Comparison of ENCODE assay signal across 8 mouse cellular contexts in the genomic region with DNA sequence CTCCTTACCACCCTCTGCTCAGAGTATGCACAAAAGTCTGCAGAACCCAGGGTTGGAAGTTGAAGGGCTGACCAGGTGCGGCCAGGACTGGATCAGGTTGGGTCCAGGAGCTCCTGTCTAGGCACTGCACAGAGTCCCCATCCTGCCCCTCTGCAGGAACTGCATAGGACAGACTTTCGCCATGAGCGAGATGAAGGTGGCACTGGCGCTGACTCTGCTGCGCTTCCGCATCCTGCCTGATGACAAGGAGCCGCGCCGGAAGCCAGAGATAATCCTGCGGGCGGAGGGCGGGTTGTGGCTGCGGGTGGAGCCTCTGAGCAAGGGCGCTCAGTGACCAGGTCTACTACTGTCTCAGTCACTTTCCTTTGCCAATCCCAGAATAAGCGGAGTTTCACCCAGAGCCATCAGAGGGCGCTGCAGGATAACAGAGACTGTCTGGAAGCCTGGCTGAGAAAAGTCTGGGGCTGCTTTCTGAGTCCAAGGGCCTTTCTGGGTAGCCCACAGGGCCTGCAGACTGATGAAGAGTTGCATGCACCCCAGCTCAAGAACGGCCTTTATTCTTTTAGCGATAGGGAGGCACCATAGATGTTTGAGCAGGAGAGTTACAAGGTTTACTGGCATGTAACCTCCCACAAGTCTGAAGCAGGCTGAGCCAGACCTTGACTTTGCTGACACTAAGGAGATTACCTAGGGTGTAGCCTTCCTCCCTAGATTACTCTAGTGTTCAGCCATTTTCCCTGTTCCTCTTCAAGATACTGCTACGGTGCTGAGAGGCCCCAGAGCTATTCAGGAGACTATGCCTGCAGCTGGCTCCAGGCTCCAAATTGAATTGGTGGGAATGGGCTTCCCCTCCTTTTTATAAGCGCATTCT. TPM values are rescaled to one million over a fixed set of nuclear protein-coding genes. Genes with fewer than 3 reads are reported as not detected.
DNase-seq lines count a peak whose midpoint lies in the region; ATAC-seq and TF ChIP-seq lines count a peak whose summit lies in the region.

No protein-coding gene starts in this region.

- H3K27me3 ChIP-seq in hindbrain, postnatal 0 days (ENCODE audit: insufficient read depth, low read length), result no peaks in the 10 kb centered on the region

- ATAC-seq in activated CD4-positive, CD25-positive, alpha-beta regulatory T cell, adult 4 months, result peak; percentile 78
- peak; percentile 98 for ATAC-seq in hindbrain, postnatal 0 days

- H3K36me3 ChIP-seq in hindbrain, postnatal 0 days (ENCODE audit: insufficient read depth, low read length), result no peaks in the 10 kb centered on the region

- H3K9ac ChIP-seq in hindbrain, postnatal 0 days (replicated peaks; ENCODE audit: low read length), result no peak overlapping the region; the same call in 1 of the 2 replicates

- 10% methylated on average over 20 of the region's 20 CpGs for WGBS in hindbrain, postnatal 0 days

- no peak overlapping the region; the same call in 1 of the 2 replicates for H3K27ac ChIP-seq in hindbrain, postnatal 0 days

- H3K4me1 ChIP-seq in hindbrain, postnatal 0 days (ENCODE audit: insufficient read depth, low read length), result no peaks in the 10 kb centered on the region

- H3K9me3 ChIP-seq in hindbrain, postnatal 0 days (ENCODE audit: low read length), result no peaks in the 10 kb centered on the region

- TF ChIP-seq CTCF in hindbrain, postnatal 0 days (IDR thresholded peaks at IDR 0.05; ENCODE audit: low read depth), result peak; percentile 86

- DNase-seq in cerebellum, postnatal 25 days, result peak; percentile 91 to 93
- peak; percentile 83 to 89 for DNase-seq in frontal cortex, postnatal 36 days (ENCODE audit: low spot score in 2 of 2)
- DNase-seq in hindbrain, postnatal 0 days (ENCODE audit: low spot score), result peak; percentile 94
- DNase-seq in left cerebral cortex, adult 11 months (ENCODE audit: low spot score), result peak; percentile 75
- peak; percentile 63 for DNase-seq in lung, postnatal 25 days (ENCODE audit: low spot score)
- DNase-seq in retina, postnatal 7 days (ENCODE audit: low read depth, low spot score), result peak; percentile 91
- DNase-seq in urinary bladder, postnatal 14 days (ENCODE audit: low spot score), result peak; percentile 78

- peak overlapping the region; percentile 51 for H3K4me2 ChIP-seq in hindbrain, postnatal 0 days (ENCODE audit: low read depth, low read length)

- H3K4me3 ChIP-seq in hindbrain, postnatal 0 days (ENCODE audit: low read length), result peak overlapping the region; percentile 25

RNA-seq across cellular contexts. Expression of a gene that starts 14.8 kb away (rescaled TPM):
- 1 to 10 TPM; 7.4 to 7.6 TPM for polyA plus RNA-seq in activated CD4-positive, CD25-positive, alpha-beta regulatory T cell, adult 4 months (2017; shearing (Covaris generic))
- 10.5 and 20.3 TPM in 2 replicates for total RNA-seq in hindbrain, postnatal 0 days (2014; rRNA removed)
- 14.3 and 16.0 TPM in 2 replicates for polyA plus RNA-seq in hindbrain, postnatal 0 days (2015; fragmentation: Nextera tagmentation; extraction: Ambion mirVana)

RNA-seq across cellular contexts. Expression of a gene that starts 45.3 kb away (rescaled TPM):
- polyA plus RNA-seq in activated CD4-positive, CD25-positive, alpha-beta regulatory T cell, adult 4 months (2017; shearing (Covaris generic)), result 1 to 10 TPM; 7.5 to 8.8 TPM
- 8.6 and 21.8 TPM in 2 replicates for total RNA-seq in hindbrain, postnatal 0 days (2014; rRNA removed)
- polyA plus RNA-seq in hindbrain, postnatal 0 days (2015; fragmentation: Nextera tagmentation; extraction: Ambion mirVana), result 10.5 and 11.5 TPM in 2 replicates
